Mouse (Mus musculus) megakaryocyte-erythroid progenitor cell, adult 5-6 weeks (primary cell): ENCODE results near the gene Olfr764-ps1. TPM values are rescaled to one million over a fixed set of nuclear protein-coding genes. Genes with fewer than 3 reads are reported as not detected.
"Not testable (repeated sequence)": the region's sequence is repeated elsewhere in the genome, so short reads cannot be mapped to it uniquely, and the experiment has no call there.

Source experiments
- ATAC-seq: replicated peaks from 2 replicates; pipeline ENCODE4 v1.8.0; 2016; ENCODE audit warnings: mild to moderate bottlenecking, inconsistent platforms; ENCODE audit not compliant: severe bottlenecking, poor library complexity, low FRiP score, low TSS enrichment
- total RNA-seq, 2 experiments: library from RNA; stranded (forward) in 1 of 2; stranded (reverse) in 1 of 2; fragments of 200-1000, 215-1000 nt in 1 of 2; fragments of >200 nt in 1 of 2; fragmentation: Nextera tagmentation in 1 of 2; gene quantifications; 2 replicates each; pipeline ENCODE4 v1.2.3; 2014 to 2017

The Olfr764-ps1 gene
- total RNA-seq (2014; fragmentation: Nextera tagmentation) (not detected in 2 replicates), total RNA-seq (2017) (not detected in 2 replicates)

DNA sequence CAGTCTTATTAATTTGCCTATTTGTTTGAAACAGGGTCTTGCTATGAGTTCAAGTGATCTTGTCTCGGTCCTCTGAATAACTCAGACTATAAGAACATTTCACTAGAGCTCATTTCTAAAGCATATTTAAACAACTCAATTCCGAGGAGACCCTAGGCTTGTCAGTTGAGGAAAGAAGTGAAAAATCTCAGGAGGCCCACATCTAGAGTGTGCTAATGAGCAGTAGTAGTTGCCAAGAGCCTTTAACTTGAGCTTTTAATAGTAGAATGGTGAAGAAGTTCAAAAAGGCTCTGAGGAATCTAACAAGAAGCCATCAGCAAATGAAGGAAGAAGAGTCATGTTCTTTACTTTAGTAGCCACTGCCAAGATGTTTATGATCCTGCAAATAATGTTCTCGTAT lies at the start of gene Olfr764-ps1:
Olfr764-ps1 (minus strand) TSS at position 101 of the 400 bp plus-strand sequence.
- ATAC-seq: no peak

DNA sequence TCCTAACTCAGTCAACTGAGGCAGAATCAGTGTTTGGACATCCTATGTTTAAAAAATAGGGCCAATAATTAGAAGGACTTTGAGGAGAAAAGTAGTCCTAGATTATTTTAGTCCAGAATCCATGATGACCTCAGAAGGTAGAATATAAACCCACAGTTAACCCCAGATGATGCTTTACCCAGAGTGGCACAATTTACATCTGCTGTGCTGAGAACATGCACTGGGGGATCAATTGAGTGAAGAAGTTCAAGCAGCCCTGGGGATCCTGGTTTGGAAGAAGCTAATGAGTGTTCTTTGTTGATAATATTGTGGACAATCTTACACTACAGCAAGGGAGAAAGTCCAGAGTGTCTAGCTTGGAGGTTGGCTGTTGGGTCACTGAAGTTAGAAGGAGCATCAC lies 43.1 kb upstream of the Olfr764-ps1 start, which contains the start of gene Olfr767:
Olfr767 (minus strand) TSS at position 101 of the 400 bp plus-strand sequence.
- ATAC-seq: not testable (repeated sequence)

DNA sequence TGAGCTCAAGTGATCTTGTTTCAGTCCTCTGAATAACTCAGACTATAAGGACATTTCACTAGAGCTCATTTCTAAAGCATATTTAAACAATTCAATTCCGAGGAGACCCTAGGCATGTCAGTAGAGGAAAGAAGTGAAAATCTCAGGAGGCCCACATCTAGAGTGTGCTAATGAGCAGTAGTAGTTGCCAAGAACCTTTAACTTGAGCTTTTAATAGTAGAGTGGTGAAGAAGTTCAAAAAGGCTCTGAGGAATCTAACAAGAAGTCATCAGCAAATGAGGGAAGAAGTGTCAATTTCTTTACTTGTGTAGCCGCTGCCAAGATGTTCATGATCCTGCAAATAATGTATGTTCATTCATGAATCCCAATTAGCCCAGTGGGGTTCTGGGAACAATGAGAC lies 29.2 kb upstream of the Olfr764-ps1 start, which contains the start of gene Olfr766-ps1:
Olfr766-ps1 (minus strand) TSS at position 101 of the 400 bp plus-strand sequence.
- ATAC-seq: no peak

DNA sequence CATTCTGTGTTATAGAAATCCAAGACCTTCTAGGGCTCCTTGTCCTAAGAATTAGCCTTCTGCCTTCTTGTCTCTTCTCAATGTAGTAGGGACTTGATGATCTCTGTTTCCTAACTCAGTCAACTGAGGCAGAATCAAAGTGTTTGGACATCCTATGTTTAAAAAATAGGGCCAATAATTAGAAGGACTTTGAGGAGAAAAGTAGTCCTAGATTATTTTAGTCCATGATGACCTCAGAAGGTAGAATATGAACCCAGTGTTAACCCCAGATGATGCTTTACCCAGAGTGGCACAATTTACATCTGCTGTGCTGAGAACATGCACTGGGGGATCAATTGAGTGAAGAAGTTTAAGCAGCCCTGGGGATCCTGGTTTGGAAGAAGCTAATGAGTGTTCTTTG lies 10.2 kb upstream of the Olfr764-ps1 start, which contains the start of gene Olfr765:
Olfr765 (minus strand) TSS at position 101 of the 400 bp plus-strand sequence.
- ATAC-seq: not testable (repeated sequence)

DNA sequence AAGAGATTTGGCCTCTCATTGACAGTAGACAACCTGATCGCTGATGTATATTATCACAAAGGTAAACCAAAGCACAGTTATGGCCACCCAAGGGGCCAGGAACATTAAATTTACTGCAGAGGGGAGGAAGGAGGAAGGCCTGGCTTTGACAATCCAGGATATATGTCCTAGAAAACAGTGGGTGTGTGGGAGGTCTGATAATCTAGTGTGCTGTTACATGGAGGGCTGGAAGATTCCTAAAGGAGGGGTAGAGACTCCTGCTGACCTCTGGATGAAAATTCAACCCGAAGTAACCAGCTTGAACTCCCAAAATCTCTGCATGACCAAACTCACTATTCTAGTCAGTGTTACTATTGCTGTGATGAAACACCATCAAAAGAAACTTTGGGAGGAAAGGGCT lies 11.4 kb downstream of the Olfr764-ps1 start:
- no peak for ATAC-seq

DNA sequence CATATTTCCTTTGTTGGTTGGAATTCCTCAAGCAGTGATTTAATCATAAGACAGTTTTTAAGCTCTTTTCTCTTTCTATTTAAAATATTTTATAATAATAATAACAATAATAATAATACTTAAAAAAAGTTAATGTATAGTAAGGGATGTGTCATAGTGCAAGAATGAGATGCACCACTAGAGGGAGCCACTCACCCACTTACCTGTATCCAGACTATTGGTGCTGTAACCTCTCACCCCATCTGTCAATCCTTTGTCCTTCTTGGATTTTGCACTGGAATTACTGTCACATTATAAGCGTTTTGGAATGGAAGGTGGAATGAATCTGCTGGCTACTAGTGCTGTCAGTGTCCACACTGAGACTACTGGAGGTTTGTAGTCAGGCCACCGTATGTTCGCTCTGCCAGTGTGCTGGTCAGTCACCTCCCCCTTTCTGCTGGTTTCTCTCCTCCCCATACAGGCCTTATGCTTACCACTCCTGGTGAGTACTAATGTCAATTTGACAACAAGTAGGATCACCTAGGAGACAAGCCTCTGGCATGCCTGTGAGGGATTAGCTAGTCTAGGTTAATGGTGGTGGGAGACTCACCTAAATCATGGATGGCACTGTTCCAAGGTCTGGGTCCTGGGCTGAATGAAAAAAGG lies 13.6 kb downstream of the Olfr764-ps1 start:
- peak; percentile 89 for ATAC-seq

DNA sequence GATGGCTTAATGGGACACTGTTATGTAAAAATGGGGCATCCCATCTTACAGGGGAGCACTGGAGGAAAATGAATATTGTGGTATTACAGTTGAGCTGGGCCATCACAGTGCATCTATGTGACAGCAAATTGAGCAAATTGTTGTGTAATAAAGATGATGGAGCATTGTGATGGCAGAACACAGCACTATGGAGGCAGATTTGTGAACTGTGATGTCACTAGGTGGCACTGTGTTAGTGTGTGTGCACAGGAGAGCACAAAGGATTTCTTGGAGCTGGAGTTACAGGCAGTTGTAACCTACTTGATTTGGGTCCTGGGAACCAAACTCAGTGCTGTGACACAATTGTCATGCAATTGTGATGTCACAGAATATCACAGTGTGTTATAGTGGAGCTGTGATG lies 16.4 kb downstream of the Olfr764-ps1 start:
- no peak for ATAC-seq

DNA sequence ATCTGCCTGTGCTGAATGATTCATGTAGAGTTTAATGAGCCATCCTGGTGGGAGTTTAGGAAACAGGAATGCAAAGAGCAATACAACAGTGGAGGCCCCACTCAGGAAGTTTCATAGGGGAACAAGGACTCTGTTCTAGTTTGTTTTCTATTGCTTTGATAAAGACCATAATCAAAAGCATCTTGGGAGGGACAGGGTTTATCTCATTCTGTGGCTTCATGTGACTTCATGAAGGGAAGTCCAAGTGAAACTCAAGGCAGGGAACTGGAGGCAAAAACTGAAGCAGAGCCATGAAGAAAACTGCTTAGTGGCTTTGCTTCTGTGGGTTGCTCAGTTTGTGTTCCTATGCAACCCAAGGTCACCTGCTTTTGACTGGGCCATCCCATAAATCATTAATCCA lies 25.2 kb downstream of the Olfr764-ps1 start:
- ATAC-seq: no peak

DNA sequence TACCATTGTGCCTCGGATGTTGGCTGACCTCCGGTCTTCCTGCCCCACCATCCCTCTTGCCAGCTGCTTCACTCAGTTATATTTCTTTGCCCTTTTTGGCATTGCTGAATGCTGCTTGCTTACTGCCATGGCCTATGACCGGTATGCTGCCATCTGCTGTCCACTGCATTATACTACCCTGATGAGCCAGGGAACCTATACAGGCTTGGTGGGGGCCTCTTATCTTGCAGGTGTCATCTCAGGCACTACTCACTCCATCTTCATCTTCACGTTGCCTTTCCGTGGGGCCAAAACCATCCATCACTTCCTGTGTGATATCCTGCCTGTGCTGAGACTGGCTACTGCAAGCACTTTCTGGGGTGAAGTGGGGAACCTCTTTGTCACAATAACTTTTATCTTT lies 28.2 kb downstream of the Olfr764-ps1 start:
- peak; percentile 92 for ATAC-seq

DNA sequence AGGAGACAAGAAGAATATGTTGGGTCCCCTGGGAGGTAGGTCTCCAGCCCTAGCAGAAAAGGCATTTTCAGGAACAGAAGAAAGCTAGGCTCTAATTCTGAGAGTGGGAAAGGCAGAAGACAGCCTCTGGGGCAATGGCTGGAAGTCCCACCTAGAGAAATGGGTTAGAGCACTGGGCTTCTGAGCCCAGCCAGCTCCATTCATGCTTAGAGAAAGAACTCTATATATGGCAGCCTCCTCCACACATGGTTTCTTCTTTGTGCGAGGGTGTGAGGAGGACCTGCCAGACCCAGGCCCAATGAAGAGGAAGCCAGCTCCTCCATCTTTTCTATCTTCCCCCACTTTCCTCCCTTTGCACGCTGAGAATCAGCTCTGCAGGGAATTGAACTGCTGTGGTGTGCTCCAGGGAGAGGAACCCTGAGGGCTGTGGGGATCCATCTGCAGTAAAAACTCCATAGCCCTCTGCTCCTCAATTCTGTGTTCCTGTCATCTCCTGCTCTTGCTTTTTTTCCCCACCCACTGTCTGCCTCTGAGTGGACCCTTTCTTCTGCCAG lies 29.3 kb downstream of the Olfr764-ps1 start, which contains the start of gene Olfr763:
Olfr763 (plus strand) TSS at position 504 of the 554 bp plus-strand sequence.
- no peak for ATAC-seq

DNA sequence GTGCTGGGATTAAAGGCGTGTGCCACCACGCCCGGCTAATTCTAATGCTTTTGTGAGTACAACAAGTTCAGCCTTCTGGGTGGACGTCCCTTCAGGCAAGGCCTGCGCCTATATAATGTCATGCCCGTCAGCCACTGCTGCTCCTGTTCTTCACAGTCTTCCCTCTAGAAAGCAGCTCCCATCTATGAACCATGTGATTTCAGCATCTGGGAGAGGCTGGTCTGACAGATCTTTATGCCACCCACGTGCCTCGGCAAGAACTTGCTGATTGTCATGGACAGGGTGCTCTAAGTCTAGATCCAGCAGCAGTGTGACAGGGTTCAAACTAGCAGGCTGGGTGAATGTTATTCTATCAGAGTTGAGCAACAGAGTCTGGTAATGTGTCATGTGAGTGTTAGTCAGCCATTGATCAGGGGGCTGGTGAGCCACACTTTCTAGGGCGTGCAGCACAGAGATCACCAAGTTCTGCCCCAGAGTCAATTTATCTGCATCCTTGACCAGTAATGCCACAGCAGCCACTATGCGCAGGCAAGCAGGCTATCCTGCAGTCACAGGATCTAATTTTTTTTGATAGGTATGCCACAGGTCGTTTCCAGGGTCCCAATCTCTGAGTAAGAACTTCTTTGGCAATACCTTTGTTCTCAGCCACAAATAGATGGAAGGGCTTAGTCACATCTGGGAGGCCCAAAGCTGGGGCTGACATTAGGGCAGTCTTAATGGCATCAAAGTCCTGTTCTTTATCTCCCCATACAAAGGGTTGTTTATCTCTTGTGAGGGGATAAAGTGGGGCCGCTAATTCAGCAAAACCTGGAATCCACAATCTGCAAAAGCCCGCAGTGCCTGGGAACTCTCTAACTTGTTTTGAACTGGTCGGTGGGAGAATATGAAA lies 35.4 kb downstream of the Olfr764-ps1 start:
- ATAC-seq: no peak

DNA sequence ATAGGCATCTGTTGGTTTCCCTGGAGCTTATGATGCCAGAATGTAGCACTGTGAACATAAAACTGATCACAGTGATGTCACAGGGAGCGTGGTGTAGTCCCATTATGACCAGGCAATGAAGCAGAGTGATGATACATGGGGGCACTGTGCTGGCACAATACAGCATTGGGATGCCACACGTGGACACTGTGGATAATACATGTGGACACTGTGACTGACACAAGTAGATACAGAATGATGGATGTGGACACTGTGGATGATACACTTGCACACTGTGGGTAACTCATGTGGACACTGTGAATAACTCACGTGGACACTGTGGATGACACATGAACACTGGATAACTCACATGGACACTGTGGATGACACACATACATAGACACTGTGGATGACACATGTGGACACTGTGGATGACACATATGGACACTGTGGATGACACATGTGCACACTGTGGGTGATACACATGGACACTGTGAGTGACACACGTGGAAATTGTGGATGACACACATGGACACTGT lies 43.1 kb downstream of the Olfr764-ps1 start:
- ATAC-seq: no peak

DNA sequence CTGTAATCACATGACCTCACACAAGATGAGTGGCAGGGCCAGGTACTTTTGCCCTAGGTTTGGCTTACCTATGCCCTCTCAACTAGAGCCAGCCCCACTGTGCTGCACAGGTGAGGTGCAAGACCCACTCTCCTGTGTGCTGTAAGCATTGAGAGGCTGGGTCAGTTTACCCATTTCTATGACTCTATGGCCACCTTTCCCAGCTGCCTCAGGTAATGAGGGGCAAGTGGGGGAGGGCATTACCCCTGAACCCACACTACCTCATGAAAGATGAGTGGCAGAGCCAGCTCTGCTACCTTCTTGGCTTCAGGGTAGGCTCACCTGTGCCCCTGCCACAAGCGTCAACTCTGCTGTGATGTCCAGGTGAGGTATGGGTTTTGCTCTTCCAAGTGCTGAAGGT lies 43.9 kb downstream of the Olfr764-ps1 start:
- ATAC-seq: no peak

DNA sequence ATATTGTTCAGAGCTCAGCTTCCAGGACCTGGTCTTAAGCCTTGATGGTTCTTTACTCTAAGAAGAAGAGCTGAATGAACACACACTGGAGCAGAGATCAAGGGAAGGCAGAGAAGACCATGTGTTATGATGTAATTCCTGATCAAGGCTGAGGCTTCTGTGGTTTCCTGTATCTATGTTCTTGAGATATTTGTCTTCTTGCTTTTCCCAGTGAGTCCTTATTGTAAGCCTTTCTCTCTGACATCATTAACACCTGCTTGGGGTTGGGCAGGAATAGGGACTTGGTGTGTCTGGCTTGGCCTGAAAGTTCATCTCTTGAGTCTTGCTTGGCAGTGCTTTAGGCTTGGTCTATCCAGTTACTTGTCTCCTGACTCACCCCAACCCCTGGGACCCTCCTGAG lies 48.7 kb downstream of the Olfr764-ps1 start:
- ATAC-seq: no peak

DNA sequence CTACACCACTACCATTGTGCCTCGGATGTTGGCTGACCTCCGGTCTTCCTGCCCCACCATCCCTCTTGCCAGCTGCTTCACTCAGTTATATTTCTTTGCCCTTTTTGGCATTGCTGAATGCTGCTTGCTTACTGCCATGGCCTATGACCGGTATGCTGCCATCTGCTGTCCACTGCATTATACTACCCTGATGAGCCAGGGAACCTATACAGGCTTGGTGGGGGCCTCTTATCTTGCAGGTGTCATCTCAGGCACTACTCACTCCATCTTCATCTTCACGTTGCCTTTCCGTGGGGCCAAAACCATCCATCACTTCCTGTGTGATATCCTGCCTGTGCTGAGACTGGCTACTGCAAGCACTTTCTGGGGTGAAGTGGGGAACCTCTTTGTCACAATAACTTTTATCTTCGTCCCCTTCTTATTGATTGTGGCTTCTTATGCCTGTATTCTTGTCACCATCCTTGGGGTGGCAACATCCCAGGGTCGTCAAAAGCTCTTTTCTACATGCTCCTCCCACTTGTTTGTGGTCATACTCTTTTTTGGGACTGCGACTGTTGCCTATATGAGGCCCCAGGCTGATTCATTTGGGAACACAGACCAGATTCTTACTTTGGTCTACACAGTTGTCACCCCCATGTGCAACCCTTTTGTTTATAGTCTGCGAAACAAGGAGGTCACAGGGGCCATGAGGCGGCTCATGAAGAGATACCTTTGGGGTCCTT lies 49.4 kb downstream of the Olfr764-ps1 start:
- peak; percentile 95 for ATAC-seq

DNA sequence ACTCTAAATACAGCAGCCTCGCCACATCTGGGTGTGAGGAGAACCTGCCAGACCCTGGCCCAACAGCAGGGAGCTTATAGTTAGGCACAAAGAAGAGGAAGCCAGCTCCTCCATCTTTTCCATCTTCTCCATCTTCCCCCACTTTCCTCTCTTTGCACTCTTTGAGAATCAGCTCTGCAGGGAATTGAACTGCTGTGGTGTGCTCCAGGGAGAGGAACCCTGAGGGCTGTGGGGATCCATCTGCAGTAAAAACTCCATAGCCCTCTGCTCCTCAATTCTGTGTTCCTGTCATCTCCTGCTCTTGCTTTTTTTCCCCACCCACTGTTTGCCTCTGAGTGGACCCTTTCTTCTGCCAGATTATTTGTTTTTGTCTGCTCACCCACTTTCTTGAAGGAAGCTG lies 50.6 kb downstream of the Olfr764-ps1 start, which contains the start of gene Olfr9:
Olfr9 (plus strand) TSS at position 301 of the 400 bp plus-strand sequence.
- not testable (repeated sequence) for ATAC-seq
